Mouse (Mus musculus) gastrocnemius, postnatal 4 days (tissue): ENCODE data around the gene Lgi2. TPM values are rescaled to one million over a fixed set of nuclear protein-coding genes. Genes with fewer than 3 reads are reported as not detected.

ENCODE experiments used
- DNase-seq, 2 experiments: peaks; one replicate each; pipeline ENCODE4 v3.0.0; 2021 to 2022; ENCODE audit warnings: low spot score in 2 of 2, mixed read lengths in 2 of 2
- long read RNA-seq, 2 experiments: library from polyadenylated mRNA; stranded (forward); transcript quantifications; one replicate each; pipeline ENCODE4 v2.0.0; 2021
- total RNA-seq, 2 experiments: library from RNA; stranded (reverse); gene quantifications; 2 replicates each; pipeline ENCODE4 v1.2.3; 2021

The Lgi2 gene
- 10 to 100 TPM in 1 of 2 experiments, 1 to 10 TPM in 1; 8.7 to 10.6 TPM for total RNA-seq
- long read RNA-seq, experiment 1, full-length matches to known transcripts: 11 of 19 reads
- long read RNA-seq, experiment 1, partial matches to known transcripts: 1 of 19 reads
- long read RNA-seq, experiment 1, other reads (novel, unspliced or antisense): 7 of 19 reads
- long read RNA-seq, experiment 2, full-length matches to known transcripts: 12 of 17 reads
- long read RNA-seq, experiment 2, partial matches to known transcripts: 0 of 17 reads
- long read RNA-seq, experiment 2, other reads (novel, unspliced or antisense): 5 of 17 reads

DNA sequence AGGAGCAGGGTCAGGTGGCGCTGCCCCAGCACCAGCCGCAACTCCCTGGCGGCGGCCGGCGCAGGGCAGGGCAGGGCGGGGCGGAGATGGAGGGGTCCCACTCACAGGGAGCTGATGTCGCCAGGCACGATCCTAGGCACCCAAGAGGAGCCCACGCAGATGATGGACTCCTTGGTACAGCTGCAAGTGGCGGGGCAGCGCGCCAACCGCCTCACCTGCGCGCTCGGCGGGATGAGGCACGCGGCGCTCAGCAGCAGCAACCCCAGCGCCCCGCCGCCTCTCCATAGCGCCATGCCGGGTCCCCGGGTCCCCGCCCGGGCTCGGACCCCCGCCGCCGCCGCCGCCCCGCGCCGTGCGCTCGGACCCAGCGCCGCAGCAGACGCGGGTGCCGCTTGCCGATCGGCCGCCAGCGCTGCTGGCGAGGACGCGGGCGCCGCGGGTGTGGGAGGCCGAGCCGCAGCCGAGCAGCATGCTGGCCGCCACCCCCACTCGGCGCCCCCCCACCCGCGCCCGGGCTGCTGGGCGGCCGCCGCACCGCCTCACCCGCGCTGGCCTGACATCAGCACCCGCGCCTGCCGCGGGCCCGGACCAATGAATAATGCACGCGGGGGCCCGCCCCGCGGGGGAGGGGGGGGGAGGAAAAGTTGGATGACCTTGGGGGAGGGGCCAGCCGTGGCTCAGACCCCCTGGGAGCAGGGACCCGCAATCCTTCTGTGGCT, at the start of gene Lgi2:
Gene Lgi2 (minus strand): TSS at position 650 of the 719 bp plus-strand sequence.
- DNase-seq: peak; percentile 23 to 46

DNA sequence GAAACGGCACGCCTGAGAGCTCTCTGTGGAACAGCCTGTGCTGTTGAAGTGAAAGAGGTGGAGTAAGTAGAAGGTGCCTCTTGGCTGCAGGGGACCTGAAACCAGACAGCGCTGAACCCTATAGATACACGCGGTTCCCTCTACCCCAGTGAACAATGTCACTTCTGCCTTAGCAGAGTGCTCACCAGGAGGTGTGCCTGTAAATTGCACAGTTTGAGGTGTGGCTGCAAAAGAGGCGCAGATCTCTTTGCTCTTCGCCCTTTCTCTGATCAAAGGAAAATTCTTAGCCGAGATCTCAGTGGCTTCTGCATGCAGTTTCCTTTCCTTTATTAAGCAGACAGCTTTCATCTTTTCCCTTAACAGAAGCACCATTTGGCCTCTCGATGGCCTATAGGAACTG, 49.2 kb upstream of the Lgi2 start:
- DNase-seq: no peak

DNA sequence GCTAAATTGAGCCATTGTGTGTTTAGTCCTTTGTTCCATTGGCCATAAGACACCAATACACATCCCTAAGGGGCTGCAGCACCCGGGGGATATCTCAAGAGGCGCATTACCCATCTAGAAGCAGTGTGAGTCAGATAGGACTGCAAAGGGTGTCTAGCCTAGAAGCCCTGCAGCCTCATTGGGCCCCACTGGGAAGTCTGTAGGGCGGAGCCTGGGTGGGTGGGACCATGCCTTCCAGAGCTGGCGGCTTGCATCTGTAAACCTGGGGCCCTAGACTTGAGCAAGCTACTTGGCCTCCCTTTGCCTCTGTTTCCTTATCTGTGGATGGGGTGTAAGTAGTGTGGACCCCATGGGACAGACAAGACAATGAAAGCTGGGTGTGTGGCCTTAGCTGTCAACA, 48.4 kb upstream of the Lgi2 start:
- no peak for DNase-seq

DNA sequence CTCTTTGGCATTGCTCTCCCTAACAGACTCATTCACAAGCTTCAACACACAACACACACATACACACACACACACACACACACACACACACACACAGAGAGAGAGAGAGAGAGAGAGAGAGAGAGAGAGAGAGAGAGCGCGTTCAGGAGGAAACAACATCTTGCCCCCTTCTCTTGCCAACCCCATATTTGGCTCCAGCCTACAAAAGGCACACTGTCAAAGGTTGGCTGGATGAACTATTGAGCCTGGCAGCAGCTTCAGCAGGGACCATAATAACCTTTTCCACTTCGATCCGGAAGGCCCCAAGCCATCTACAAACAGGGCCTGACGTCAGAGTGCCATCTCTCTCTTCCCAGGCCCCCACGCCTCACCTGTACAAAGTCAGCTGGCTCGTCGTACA, 46.5 kb upstream of the Lgi2 start:
- DNase-seq: no peak

DNA sequence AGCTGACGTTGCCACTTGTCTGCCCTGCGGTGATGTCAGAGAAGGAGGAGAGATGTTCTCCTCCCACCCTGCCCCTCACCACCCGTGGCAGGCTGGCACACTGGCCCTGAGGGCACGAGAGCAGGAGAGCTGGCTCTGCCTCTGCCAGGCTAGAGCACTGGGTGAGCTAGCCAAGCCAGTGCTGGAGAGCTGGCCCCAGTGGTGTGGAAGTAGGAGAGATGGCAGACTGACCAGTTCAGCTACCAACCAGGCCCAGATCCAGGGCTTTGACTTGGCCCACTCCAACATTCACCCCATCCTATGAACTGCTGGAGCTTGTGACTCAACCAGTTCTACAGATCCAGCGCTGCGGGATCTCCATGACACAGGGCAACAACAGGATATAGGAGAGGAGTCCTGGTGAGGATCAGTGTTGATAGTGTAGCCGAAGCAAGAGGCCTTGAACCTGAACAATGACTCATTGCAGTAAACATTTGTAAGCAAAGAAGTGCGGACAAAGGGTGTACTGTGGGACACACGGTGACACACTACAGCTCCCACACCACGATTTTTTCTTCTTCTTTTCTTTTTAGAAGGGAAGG, 45.1 kb upstream of the Lgi2 start:
- DNase-seq: no peak

DNA sequence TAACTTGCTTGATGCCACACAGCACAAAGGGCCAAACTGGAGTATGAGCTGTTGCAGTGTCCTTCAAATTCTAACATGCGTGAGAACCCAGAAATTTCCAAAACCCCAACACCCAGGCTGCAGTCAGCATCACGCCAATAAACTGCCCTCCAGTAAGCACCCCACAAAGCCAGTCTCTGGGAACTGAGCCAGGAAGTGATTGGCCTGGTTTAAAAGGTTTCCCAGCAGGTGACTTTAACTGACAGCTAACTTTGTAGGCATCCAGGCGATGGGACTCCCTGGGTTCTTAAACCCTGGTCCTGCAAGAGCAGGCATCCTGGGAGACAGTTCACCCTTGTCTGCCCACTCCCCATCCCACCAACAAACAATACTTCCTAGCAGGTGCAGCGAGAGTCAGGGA, 44.0 kb upstream of the Lgi2 start:
- DNase-seq: no peak

DNA sequence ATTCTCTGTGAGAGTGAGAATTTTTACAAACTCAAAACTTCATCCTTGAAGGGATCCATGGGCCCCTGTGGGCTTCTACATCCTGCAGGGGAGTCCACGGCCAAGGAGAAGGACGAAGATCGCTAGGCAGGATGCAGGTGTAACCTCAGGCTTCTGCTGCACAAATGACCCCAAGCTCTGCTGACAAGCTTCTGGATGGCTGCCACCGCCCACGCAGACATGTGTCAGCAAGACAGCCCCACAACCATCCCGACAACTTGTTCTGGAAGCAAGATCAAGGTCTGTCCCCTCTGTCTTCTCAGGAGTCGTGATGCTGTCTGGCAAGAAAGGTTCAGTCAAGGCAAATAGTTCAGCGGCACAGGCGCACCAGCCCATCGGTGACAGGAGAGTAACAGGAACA, 43.4 kb upstream of the Lgi2 start:
- DNase-seq: no peak

DNA sequence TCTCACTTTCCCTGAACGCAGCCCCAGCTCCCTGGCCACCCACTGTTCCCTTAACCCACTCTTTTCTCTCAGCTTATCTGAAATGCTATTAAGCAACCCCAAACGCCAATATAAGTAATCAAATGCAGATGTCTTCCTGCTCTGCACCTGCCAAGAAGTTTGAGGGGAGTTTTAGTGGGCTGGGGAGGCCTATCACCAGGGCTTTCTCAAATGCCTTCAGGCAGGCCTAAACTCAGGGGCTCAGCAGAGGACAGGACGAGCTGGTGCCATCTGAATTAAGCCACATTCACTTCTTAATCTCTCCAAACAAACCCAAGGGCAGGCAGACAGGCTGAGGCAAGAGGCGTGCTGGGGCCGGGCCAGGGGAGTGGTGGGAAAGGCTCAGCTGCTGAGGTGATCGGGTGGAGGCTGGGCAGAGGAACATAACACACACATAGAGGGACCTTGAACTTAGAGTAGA, 38.4 kb upstream of the Lgi2 start:
- DNase-seq: no peak

DNA sequence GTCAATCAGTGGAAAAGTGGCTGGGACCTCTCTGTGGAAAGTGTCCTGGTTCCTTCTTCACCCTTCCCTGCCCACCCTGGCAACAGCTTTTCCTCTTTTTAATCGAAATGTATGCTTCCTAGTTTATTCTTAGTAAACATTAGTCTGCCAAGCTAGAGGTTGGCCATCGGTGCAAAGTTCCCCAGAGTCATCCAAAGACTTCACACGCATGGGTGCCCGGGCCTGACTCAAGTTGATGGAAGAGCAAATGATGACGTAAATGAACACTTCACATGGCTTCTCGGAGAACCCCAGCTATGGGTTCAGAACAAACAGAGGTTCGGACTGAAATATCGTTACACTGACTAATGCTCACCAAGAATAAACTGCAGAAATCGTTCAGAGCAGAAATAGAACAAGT, 24.4 kb upstream of the Lgi2 start:
- no peak for DNase-seq

DNA sequence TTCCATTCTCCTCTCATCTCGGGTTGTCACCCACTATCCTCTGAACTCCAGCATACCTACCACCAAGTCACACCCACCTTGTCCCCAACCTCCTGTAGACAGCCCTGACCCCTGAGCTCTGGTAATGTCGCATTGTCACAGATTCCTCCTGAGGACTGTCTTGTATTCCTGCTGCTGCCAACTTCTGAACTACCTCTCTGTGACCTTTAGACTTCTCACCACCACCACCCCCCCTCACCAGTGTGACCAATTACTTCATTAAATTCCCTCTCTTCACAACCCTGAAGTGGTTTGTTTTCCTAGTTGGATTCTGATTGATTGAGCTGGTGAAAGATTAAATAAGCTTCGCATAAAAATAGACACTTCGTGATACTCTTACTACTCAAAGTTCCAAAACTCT, 22.4 kb upstream of the Lgi2 start:
- no peak for DNase-seq

DNA sequence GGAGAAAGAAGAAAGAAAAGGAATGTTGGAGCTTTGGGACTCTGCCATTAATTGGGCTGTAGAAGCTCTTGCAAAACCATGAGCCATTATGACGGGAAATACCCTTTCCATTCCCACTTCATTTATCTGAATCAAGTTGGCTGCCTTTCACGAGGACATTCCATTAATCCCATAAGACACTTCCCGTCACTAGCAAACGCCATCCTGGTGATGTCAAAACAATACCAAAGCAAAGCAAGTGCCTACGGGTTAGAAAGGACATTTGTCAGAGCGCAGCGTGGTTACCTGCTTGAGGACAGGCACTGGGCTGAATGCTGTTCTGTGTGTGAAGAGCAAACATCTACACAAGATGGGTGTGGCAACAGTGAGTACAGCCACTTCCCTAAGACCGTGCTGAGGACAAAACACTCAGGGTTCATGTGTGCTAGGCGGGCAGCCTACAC, 21.1 kb upstream of the Lgi2 start:
- no peak for DNase-seq

DNA sequence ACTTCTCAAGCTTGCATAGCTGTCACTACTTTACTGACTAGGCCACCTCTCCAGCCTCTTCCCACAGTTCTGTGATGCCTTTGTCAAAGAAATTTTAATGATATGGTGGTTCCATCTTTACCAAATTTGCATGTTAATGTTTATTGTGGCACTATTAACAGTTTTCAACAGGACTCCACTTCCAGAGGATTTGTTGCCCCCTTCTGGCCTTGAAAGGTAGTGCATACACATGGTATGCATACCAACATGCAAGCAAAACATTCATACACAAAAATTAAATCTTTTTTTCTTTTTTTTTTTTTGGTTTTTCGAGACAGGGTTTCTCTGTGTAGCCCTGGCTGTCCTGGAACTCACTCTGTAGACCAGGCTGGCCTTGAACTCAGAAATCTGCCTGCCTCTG, 6.3 kb upstream of the Lgi2 start:
- no peak for DNase-seq

DNA sequence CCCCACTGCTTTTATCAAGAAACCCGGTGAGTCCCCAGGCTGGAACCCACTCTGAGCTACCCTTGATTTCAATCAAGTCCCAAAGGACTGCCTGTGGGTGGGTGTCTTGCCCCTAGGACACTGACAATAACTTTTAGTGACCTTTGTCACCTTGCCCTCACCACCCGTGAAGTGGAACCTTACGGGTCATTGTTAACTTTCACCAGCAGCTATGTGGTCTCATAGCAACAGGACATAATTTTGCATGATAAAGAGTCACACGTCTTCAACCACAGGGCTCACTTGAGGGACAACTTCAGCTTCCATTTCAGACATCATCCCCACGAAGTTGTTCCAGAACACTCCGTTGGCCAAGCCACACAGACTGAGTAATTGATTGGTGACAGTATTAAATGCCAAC, 4.5 kb upstream of the Lgi2 start:
- DNase-seq: no peak

DNA sequence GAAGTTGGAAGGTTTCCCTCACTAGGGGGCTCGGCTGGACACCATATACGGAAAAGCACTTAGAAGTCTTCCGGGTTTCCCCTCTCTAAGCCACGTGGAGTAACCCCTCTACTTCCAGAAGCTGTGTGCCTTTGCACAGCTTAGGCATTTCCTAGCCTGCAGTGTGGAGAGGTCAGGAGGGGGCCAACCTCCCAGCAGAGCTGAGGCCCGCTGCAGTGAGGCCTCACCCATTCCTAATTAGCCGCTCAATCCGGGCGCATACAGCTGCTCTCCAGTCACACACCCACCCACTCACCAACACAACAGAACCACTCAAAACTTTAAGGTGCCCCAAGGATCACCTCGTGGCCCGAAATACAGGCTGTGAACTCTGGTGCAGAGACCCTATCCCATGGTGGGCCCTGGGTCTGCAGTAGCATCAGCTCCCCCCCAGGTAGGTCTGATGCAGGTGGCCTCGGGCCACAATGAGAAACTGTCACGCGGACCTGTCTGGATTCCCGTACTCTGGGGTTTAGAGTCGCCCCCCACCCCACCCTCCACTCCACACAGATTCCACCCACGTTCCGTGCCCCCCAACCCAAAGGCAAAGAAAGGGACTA, 949 bp downstream of the Lgi2 start:
- no peak for DNase-seq

DNA sequence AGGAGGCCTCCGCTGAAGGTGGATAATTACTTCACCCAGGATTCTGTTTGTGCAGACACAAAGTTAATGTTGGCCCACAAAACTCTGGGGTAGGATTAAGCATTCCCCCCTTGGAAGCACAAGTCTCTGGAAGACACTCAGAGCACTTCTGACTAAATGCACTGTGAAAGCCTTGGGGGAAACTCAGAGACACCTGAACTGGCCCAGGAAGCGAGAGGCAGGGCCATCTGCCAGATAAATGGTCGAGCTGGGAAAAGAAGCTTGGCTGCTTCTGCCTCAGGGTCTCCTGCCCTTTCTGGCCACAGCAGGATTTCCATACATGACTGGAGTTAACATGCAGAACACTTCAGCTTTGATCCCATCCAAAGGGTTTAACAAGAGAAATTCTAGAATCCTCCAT, 1.9 kb downstream of the Lgi2 start:
- no peak for DNase-seq

DNA sequence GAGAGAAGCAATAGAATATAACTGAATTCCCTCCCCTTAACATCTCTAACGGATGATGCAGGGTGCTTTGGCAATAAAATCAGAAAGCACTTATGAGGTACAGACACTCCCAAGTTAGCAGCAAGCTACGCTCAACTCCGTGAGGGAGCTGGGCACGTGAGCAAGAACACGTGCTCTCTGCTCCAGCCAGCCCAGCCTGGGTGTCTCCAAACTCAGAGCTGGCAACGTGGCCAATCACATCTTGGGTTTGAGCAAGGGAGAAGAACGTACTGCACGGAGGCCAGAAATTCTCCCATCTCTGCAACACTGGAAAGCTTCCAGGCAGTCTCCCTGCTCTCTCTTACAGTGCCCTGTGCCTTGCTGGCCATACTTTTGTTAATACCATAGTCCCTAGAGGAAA, 6.0 kb downstream of the Lgi2 start:
- no peak for DNase-seq

DNA sequence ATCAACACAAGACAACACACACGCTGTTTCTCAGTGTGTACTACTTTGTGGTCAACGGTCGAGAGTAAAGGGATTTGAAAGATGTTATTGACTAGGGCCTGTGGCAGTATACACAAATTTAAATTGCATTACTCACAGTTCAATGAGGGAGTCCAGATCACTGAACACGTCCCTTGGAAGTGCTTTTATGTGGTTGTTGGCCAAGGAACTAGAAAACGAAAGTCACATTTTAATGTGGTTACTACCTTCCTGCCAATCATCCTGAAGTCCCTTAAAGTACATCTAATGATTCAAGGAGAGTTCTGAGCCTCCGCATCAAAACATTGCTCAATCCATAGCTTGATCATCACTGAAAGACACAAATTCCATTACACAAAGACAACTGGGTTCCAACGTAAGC, 10.7 kb downstream of the Lgi2 start:
- DNase-seq: no peak

DNA sequence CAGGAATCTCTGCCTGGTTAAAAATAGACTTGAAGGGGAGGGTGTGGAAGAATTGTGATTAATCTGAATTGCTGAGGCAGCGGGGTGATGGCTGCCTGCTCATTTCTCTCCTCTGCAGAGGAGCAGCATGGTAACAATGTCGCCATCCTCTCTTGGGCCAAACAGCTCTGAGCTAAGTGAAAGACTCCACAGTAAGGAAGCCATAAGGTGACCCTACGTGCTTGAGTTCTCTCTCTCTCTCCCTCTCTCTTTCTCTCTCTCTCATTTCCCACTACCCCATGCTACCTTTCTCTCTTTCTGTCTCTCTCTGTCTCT, 15.0 kb downstream of the Lgi2 start:
- no peak for DNase-seq

DNA sequence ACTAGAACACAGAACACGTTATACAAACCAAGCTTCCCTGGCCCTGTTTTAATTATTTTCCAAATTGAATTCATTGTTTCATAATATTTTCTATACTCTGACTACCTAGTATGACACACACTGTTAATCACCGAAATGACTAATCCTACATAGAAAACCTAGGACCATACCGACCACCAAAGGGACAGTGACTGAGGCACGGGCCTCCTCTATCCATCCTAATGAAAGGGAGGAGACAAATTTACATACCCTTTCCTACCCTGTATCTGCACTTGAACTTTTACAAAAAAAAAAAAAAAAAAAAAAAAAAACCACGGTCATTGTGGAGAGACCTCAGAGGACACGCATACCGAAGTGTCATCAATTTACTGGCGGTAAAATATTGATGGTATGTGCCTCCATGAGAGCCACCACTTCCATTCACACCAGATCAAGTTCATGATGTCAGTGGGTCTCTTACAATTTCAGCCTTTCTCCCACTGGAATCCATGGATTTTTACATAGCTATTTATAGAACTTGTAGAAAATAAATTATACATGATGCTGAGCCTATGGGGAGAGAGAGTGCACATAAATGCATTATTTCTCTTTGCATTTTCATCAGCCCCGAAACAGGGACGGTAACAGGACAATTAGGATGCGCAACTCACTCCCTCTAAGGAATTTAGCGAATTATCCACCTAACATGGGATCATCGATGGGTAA, 15.5 kb downstream of the Lgi2 start:
- DNase-seq: no peak

DNA sequence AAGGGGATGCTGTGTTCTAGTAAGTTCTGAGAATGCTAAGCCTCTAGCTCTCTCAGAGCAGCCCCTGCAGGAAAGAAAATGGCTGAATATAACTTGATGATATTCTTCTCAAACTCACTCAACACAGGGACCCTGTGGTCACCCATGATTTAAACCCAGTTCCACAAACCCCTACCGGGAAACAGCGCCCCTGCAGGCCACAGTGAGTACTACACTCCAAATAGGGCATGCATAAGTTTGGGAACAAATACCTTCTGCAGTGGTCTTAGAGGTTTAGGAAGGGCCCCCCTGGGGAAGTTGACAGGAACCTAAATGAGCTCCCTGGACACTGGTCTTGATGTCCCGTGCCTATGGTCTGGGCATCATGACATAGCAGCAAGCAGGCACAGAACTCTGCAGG, 19.3 kb downstream of the Lgi2 start:
- no peak for DNase-seq

DNA sequence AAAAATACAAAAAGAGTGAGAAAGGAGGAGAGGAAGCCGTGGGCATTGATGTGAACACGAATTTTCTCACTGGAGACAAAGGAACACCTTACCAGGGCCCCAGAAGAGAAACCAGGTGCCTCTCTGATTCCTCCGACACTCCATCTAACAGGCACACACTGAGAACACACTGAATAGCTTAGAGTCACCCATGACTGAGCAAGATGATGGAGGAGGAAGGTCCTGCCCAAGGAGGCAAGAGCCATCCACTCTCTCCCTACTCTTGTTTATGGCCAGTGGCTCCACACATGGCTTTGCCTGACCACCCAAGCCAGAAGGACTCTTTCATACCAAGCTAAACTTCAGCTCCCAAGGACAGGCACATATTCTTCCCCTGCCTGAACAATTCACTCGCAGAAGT, 22.5 kb downstream of the Lgi2 start:
- no peak for DNase-seq

DNA sequence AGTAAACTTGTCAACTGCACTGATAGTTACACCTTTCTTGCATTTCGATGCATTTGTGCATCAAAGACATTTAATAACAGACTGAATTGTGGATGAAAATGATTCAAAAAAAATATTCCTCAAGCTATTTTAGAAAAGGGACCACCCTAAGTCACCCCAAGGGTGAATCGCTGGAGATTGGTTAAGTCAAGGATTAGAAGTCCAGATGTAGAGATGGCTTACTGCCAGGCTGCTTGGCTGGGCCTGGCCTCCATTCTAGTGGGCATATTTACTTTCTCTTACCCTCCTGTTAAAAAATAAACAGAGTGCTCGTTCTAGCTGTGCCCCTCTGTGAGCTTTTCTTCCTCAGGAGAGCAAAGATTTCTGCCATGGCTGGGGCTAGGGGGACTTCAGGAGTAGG, 26.1 kb downstream of the Lgi2 start:
- no peak for DNase-seq
